Mouse (Mus musculus): ENCODE results near the gene Lamp2. TPM values are rescaled to one million over a fixed set of nuclear protein-coding genes. Genes with fewer than 3 reads are reported as not detected.

Lamp2 gene
- 66.3 TPM for polyA plus RNA-seq (2017; shearing (Covaris generic))

GRCm38 (mm10) chrX:38455890-38456634 lies at the start of gene Lamp2:
Gene Lamp2, minus strand, starts transcription at chrX:38456454.

Other genes starting within 250 kb of the Lamp2 start
- 1.1 TPM for gene Tmem255a, start 204.0 kb downstream of the Lamp2 start, polyA plus RNA-seq (2017; shearing (Covaris generic))
- not detected for gene Atp1b4, start 140.3 kb downstream of the Lamp2 start, polyA plus RNA-seq (2017; shearing (Covaris generic))
- gene Cul4b, start 119.7 kb upstream of the Lamp2 start, polyA plus RNA-seq (2017; shearing (Covaris generic)) = 41.5 TPM
- 140 TPM for gene Mcts1, start 144.1 kb upstream of the Lamp2 start, polyA plus RNA-seq (2017; shearing (Covaris generic))
- 28.3 TPM for gene C1galt1c1, start 178.6 kb upstream of the Lamp2 start, polyA plus RNA-seq (2017; shearing (Covaris generic))

All from CD4-positive, CD25-positive, alpha-beta regulatory T cell, adult 9 weeks (primary cell).